Mouse (Mus musculus) left cerebral cortex, postnatal 14 days (tissue): ENCODE results near the gene Afdn. TPM values are rescaled to one million over a fixed set of nuclear protein-coding genes. Genes with fewer than 3 reads are reported as not detected.
"Not testable (repeated sequence)": the region's sequence is repeated elsewhere in the genome, so short reads cannot be mapped to it uniquely, and the experiment has no call there.

Experiments used
- DNase-seq, 2 experiments: peaks; one replicate each; pipeline ENCODE4 v3.0.0; 2021 to 2022; ENCODE audit warnings: low spot score in 2 of 2, mixed read lengths in 1 of 2
- intact Hi-C: fragments of 180-260 bp; cut with DNase I; formaldehyde crosslinking; loops from one replicate; pipeline ENCODE4 v1.15.1; 2025
- total RNA-seq, 2 experiments: library from RNA; stranded (reverse); gene quantifications; 2 replicates each; pipeline ENCODE4 v1.2.3; 2021

Gene Afdn
- total RNA-seq, 2 experiments from 2014 or later, result 120 to 122 TPM

- intact Hi-C loops, result no loop called here
- no peak for DNase-seq
Observed at GRCm38 (mm10) chr17:13920771-13921170, 160.4 kb downstream of the Afdn start.

DNA sequence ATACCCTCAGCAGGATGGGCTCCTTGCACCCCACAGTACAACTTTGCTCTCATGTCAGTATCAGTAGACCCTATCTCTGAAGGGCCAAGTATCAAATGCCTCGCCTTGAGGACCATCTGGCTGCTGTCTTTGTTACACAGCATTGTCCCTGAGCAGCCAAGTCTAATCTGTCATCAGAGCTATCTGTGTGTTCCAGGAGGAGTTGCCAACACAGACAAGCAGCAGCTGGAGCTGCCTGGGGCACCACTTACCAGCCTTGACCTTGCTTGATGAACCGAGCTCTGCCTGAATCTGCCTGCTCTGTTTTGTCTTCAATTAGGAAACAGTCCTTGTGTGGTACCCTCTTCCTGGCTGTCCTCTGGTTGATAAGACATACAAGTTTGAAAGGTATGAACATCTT lies 163.1 kb downstream of the Afdn start:
- no peak for DNase-seq
- intact Hi-C loops, result no loop called here

- intact Hi-C loops, result no loop called here
- DNase-seq, result no peak
Observed at GRCm38 (mm10) chr17:13924588-13924987, 164.2 kb downstream of the Afdn start.

GRCm38 (mm10) chr17:13925931-13926330 lies 165.6 kb downstream of the Afdn start:
- DNase-seq, result no peak
- intact Hi-C loops, result no loop called here

- intact Hi-C loops, result no loop called here
- DNase-seq, result no peak
Observed at GRCm38 (mm10) chr17:13930421-13930820, 170.1 kb downstream of the Afdn start.

DNA sequence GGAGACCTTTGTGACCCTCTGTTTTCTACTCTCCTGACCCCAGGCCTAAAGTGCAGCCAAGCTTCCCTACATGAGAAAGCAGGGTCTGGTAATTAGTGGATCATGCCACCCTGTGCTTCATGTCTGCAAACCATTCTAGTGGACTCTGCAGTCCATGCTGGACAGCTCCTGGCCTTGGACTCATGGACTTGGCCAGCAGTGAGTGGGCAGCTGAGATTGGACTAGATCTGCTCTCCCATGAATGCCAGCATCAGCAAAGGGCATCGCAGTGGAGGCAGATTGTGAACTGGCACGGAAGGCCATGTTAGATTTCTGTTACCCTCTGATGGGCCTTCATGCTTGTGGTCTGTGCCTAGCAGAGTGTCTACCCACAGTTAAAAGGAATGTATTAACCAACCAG lies 175.0 kb downstream of the Afdn start:
- DNase-seq, intact Hi-C loops: not testable (repeated sequence)

- intact Hi-C loops, result no loop called here
Observed at GRCm38 (mm10) chr17:13937787-13938186, 177.4 kb downstream of the Afdn start.

GRCm38 (mm10) chr17:13938652-13939051 lies 178.3 kb downstream of the Afdn start:
- intact Hi-C loops, result no loop called here
- DNase-seq, result no peak

More at GRCm38 (mm10) chr17:13937787-13938186, 177.4 kb downstream of the Afdn start:
- DNase-seq, result no peak

DNA sequence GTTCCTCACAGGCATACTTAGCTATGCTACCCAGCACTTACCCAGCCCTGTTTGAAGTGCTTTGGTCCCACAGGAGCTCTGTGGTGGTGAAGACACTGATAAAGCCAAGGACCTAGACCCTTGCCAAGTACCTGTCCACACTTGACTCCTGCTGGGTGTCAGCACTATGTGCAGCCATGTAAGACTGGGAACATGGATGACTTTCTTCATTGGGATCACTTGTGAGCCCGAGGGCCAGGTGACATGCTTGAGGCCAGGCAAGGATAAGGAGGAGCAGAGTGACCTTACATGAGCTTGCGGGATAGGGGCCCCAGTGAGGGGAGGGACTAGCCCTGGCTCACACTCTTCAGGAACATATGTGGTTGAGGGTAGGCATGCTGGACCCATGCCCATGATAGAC lies 178.9 kb downstream of the Afdn start:
- intact Hi-C loops, DNase-seq: not testable (repeated sequence)

GRCm38 (mm10) chr17:13940487-13940886 lies 180.1 kb downstream of the Afdn start:
- no peak for DNase-seq
- intact Hi-C loops, result no loop called here

DNA sequence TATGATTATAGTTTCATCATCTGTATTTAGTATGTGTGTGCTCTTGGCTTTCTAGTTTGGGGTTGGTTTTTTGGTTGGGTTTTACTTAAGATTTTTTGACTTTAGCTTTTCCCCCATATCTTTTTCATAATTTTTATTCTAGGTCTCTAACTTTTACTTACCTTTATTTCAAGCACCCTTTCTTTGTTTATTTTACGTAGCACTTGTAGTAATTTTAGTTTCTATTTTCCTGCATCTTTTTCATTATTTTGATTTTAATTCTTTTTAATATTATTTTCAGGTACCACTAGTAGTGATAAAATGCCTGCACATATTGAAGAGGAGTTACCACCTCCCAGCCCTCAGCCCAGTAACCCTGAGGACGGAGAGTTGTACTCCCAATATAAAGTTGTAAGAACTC lies 187.7 kb downstream of the Afdn start, which contains the start of gene Gm7168:
Gm7168 (plus strand) TSS at position 301 of the 400 bp plus-strand sequence.
- DNase-seq, intact Hi-C loops: not testable (repeated sequence)

DNA sequence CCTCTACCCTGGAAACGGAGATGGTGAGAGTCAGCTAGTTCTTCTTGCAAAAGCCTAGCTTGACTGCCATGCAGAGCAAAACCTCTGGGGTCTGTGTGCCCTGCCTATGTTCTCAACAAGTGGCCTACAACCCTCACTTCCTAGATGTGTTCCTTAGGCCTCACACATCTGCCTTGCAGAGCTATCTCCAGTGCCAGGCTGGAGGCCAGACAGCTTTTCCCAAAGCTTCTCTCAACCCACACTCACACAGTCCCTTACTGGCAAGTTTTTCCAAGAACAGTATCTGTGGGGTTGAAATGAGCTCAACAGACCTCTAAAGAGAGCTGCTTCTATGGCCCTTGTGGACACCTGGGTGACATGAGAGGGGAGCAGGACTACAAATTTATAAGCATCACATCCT lies 191.2 kb downstream of the Afdn start:
- DNase-seq, intact Hi-C loops: not testable (repeated sequence)

Other genes with a start within 250 kb of the Afdn start
- 10 to 100 TPM; 12.9 to 15.9 TPM for gene Tcte2, start 1.3 kb downstream of the Afdn start, total RNA-seq
- gene Gm7168, start 187.8 kb downstream of the Afdn start, total RNA-seq, result not detected
- gene Gm7356, start 243.2 kb downstream of the Afdn start, total RNA-seq, result not detected